Mouse (Mus musculus) liver, embryonic 12.5 days (tissue): ENCODE results near the gene Sycp3. TPM values are rescaled to one million over a fixed set of nuclear protein-coding genes. Genes with fewer than 3 reads are reported as not detected.
"Not testable (repeated sequence)": the region's sequence is repeated elsewhere in the genome, so short reads cannot be mapped to it uniquely, and the experiment has no call there.

Experiments used
- ATAC-seq: fragments of 200-750 bp; cut with Nextera tagmentation; 2 replicates; pipeline ENCODE4 v1.8.0; 2017; ENCODE audit warnings: moderate number of reproducible peaks, mild to moderate bottlenecking, moderate library complexity
- H3K27ac ChIP-seq: fragments of 300-500 bp; sonication (generic); 2 replicates; pipeline ENCODE4 v1.5.1; 2016; ENCODE audit warnings: mild to moderate bottlenecking
- H3K27me3 ChIP-seq: fragments of 300-500 bp; sonication (generic); replicated peaks from 2 replicates; pipeline ENCODE4 v1.6.1; 2016; ENCODE audit warnings: mild to moderate bottlenecking, moderate library complexity
- H3K36me3 ChIP-seq: fragments of 300-500 bp; sonication (generic); 2 replicates; pipeline ENCODE4 v1.6.1; 2016; ENCODE audit warnings: mild to moderate bottlenecking, moderate library complexity
- H3K4me1 ChIP-seq: fragments of 300-500 bp; sonication (generic); 2 replicates; pipeline ENCODE4 v1.6.1; 2016
- H3K4me2 ChIP-seq: fragments of 300-500 bp; sonication (generic); 2 replicates; pipeline ENCODE4 v1.6.1; 2016; ENCODE audit warnings: mild to moderate bottlenecking, moderate library complexity
- H3K4me3 ChIP-seq: fragments of 300-500 bp; sonication (generic); 2 replicates; pipeline ENCODE4 v1.5.1; 2016; ENCODE audit warnings: mild to moderate bottlenecking, moderate library complexity
- H3K9ac ChIP-seq: fragments of 300-500 bp; sonication (generic); 2 replicates; pipeline ENCODE4 v1.6.1; 2016; ENCODE audit warnings: mild to moderate bottlenecking, moderate library complexity
- H3K9me3 ChIP-seq: fragments of 300-500 bp; sonication (generic); replicated peaks from 2 replicates; pipeline ENCODE4 v1.6.1; 2016; ENCODE audit warnings: mild to moderate bottlenecking, moderate library complexity
- WGBS: fragments of 180-500 bp; shearing (Covaris S2); methylation state at CpG from one replicate; pipeline ENCODE4 v1.1.7; 2016; ENCODE audit not compliant: insufficient replicate concordance; 5-methylcytosine and 5-hydroxymethylcytosine counted together
- polyA plus RNA-seq: library from polyadenylated mRNA; unstranded; fragments of >200 nt; fragmentation: Nextera tagmentation; extraction: Ambion mirVana; gene quantifications from 2 replicates; pipeline ENCODE4 v1.2.1, GENCODE M21; 2016

Gene Sycp3
- polyA plus RNA-seq, 1 experiment from 2014 or later: not detected

GRCm38 (mm10) chr10:88457816-88458215, 1.6 kb upstream of the Sycp3 start:
- WGBS: 39% methylated on average over 6 of the region's 6 CpGs
- H3K27ac ChIP-seq: no peak overlapping the region
- no peak for ATAC-seq
- H3K27me3 ChIP-seq: no peaks in the 10 kb centered on the region
- no peak overlapping the region for H3K4me3 ChIP-seq
- peaks cover 6% of the 10 kb centered on the region; the same call in 1 of the 2 replicates for H3K9me3 ChIP-seq
- H3K9ac ChIP-seq: no peak overlapping the region
- no peak overlapping the region for H3K4me2 ChIP-seq
- no peaks in the 10 kb centered on the region for H3K4me1 ChIP-seq
- H3K36me3 ChIP-seq: no peaks in the 10 kb centered on the region

- peaks cover 6% of the 10 kb centered on the region; the same call in 1 of the 2 replicates for H3K9me3 ChIP-seq
- H3K27ac ChIP-seq: no peak overlapping the region
- no peak for ATAC-seq
- no peak overlapping the region for H3K9ac ChIP-seq
- WGBS: 69% methylated on average over 18 of the region's 18 CpGs
- H3K4me3 ChIP-seq: no peak overlapping the region
- H3K36me3 ChIP-seq: no peaks in the 10 kb centered on the region
- H3K27me3 ChIP-seq: no peaks in the 10 kb centered on the region
- H3K4me2 ChIP-seq: no peak overlapping the region
- H3K4me1 ChIP-seq: no peaks in the 10 kb centered on the region
Observed at GRCm38 (mm10) chr10:88460122-88460820, 902 bp downstream of the Sycp3 start.

- not testable (repeated sequence) for H3K4me2 ChIP-seq, H3K4me3 ChIP-seq, H3K9me3 ChIP-seq, ATAC-seq, H3K9ac ChIP-seq, H3K36me3 ChIP-seq, H3K4me1 ChIP-seq, H3K27me3 ChIP-seq, H3K27ac ChIP-seq
- WGBS: 73% methylated on average over 10 of the region's 10 CpGs
Observed at GRCm38 (mm10) chr10:88482866-88483265, 23.5 kb downstream of the Sycp3 start.

GRCm38 (mm10) chr10:88488629-88489028, 29.3 kb downstream of the Sycp3 start:
- 73% methylated on average over 5 of the region's 5 CpGs for WGBS

GRCm38 (mm10) chr10:88491632-88492031, 32.3 kb downstream of the Sycp3 start:
- 37% methylated on average over 7 of the region's 7 CpGs for WGBS
- Histone ChIP-seq H3K27ac (no peak overlapping the region), H3K36me3 (no peaks in the 10 kb centered on the region), H3K4me3 (no peak overlapping the region), H3K4me1 (no peaks in the 10 kb centered on the region), H3K9me3 (no peaks in the 10 kb centered on the region), H3K9ac (no peak overlapping the region), H3K4me2 (no peak overlapping the region), H3K27me3 (no peaks in the 10 kb centered on the region)
- no peak for ATAC-seq

More at GRCm38 (mm10) chr10:88488629-88489028, 29.3 kb downstream of the Sycp3 start:
- Histone ChIP-seq H3K4me2 (no peak overlapping the region), H3K9ac (no peak overlapping the region), H3K27me3 (no peaks in the 10 kb centered on the region), H3K4me3 (no peak overlapping the region), H3K27ac (no peak overlapping the region), H3K9me3 (no peaks in the 10 kb centered on the region), H3K36me3 (no peaks in the 10 kb centered on the region), H3K4me1 (no peaks in the 10 kb centered on the region)
- no peak for ATAC-seq

- no peak overlapping the region for H3K4me3 ChIP-seq
Observed at GRCm38 (mm10) chr10:88492658-88493057, 33.3 kb downstream of the Sycp3 start.

GRCm38 (mm10) chr10:88494959-88495587, 35.7 kb downstream of the Sycp3 start:
- no peaks in the 10 kb centered on the region for H3K36me3 ChIP-seq
- H3K4me2 ChIP-seq: no peak overlapping the region
- WGBS: 62% methylated on average over 4 of the region's 4 CpGs
- no peaks in the 10 kb centered on the region for H3K4me1 ChIP-seq
- H3K9me3 ChIP-seq: no peaks in the 10 kb centered on the region
- H3K27ac ChIP-seq: no peak overlapping the region
- no peaks in the 10 kb centered on the region for H3K27me3 ChIP-seq
- H3K9ac ChIP-seq: no peak overlapping the region
- H3K4me3 ChIP-seq: no peak overlapping the region
- ATAC-seq: no peak

More at GRCm38 (mm10) chr10:88492658-88493057, 33.3 kb downstream of the Sycp3 start:
- Histone ChIP-seq H3K36me3 (no peaks in the 10 kb centered on the region), H3K9me3 (no peaks in the 10 kb centered on the region), H3K4me1 (no peaks in the 10 kb centered on the region), H3K27ac (no peak overlapping the region), H3K9ac (no peak overlapping the region), H3K4me2 (no peak overlapping the region), H3K27me3 (no peaks in the 10 kb centered on the region)
- WGBS: 69% methylated on average over 8 of the region's 8 CpGs
- ATAC-seq: no peak

GRCm38 (mm10) chr10:88496864-88497564, 37.6 kb downstream of the Sycp3 start:
- H3K36me3 ChIP-seq: no peaks in the 10 kb centered on the region
- H3K27me3 ChIP-seq: no peaks in the 10 kb centered on the region
- no peak overlapping the region for H3K4me3 ChIP-seq
- no peak overlapping the region for H3K9ac ChIP-seq
- H3K27ac ChIP-seq: no peak overlapping the region
- no peaks in the 10 kb centered on the region for H3K4me1 ChIP-seq
- H3K9me3 ChIP-seq: no peaks in the 10 kb centered on the region
- 66% methylated on average over 11 of the region's 11 CpGs for WGBS
- no peak for ATAC-seq
- H3K4me2 ChIP-seq: no peak overlapping the region

- Histone ChIP-seq H3K27me3 (0 out of 2 replicates have a peak, but pooled peaks cover 3% of the 10 kb centered on the region), H3K4me3 (no peak overlapping the region), H3K9ac (no peak overlapping the region), H3K27ac (no peak overlapping the region), H3K9me3 (no peaks in the 10 kb centered on the region), H3K4me1 (peaks cover 13% of the 10 kb centered on the region), H3K4me2 (no peak overlapping the region), H3K36me3 (no peaks in the 10 kb centered on the region)
- ATAC-seq: no peak
- 65% methylated on average over 5 of the region's 5 CpGs for WGBS
Observed at GRCm38 (mm10) chr10:88499993-88500392, 40.6 kb downstream of the Sycp3 start.

GRCm38 (mm10) chr10:88501370-88501769, 42.0 kb downstream of the Sycp3 start:
- H3K4me2 ChIP-seq: no peak overlapping the region
- H3K27ac ChIP-seq: no peak overlapping the region
- no peak overlapping the region for H3K4me3 ChIP-seq
- WGBS: 63% methylated on average over 10 of the region's 10 CpGs
- no peak for ATAC-seq
- H3K36me3 ChIP-seq: no peaks in the 10 kb centered on the region
- 0 out of 2 replicates have a peak, but pooled peaks cover 3% of the 10 kb centered on the region for H3K27me3 ChIP-seq
- H3K4me1 ChIP-seq: peaks cover 13% of the 10 kb centered on the region
- H3K9me3 ChIP-seq: no peaks in the 10 kb centered on the region
- H3K9ac ChIP-seq: no peak overlapping the region

- H3K4me1 ChIP-seq: peaks cover 13% of the 10 kb centered on the region
- H3K4me3 ChIP-seq: no peak overlapping the region
- ATAC-seq: no peak
- H3K4me2 ChIP-seq: no peak overlapping the region
- H3K9me3 ChIP-seq: no peaks in the 10 kb centered on the region
- no peak overlapping the region for H3K27ac ChIP-seq
- no peak overlapping the region for H3K9ac ChIP-seq
- no peaks in the 10 kb centered on the region for H3K36me3 ChIP-seq
- WGBS: 77% methylated on average over 13 of the region's 13 CpGs
- 0 out of 2 replicates have a peak, but pooled peaks cover 3% of the 10 kb centered on the region for H3K27me3 ChIP-seq
Observed at GRCm38 (mm10) chr10:88501886-88502765, 42.8 kb downstream of the Sycp3 start.
